ENCODE assay signal across 7 mouse cellular contexts in the genomic region with DNA sequence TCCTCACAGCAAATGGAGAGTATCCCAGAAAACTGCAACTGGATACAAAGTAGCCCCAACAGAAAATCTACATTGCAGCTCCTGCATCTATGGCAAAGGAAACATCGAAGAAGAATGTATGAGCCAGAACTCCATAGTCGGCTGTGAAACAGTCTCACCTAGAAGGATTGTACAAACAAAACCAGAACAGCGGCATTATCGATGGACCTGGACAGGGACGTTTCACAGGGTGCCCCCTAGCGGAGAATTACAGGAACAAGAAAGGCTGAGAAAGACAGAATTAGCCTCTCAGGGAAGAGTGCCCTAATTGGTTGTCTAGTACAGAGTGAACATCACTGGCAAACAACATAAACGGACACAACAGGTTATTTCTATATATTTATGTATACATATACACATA. TPM values are rescaled to one million over a fixed set of nuclear protein-coding genes. Genes with fewer than 3 reads are reported as not detected.
A peak's percentile ranks its signal among the peaks of the same experiment; 100 is the strongest.
DNase-seq lines count a peak whose midpoint lies in the region; ATAC-seq lines count a peak whose summit lies in the region.

No protein-coding gene starts in this region.

- H3K27me3 ChIP-seq in forebrain, embryonic 11.5 days (ENCODE audit: control insufficient read depth, insufficient read depth, low read length), result no peaks in the 10 kb centered on the region
- no peaks in the 10 kb centered on the region for H3K27me3 ChIP-seq in hindbrain, embryonic 10.5 days (ENCODE audit: insufficient read depth, poor library complexity, severe bottlenecking)

- H3K9ac ChIP-seq in forebrain, embryonic 11.5 days (ENCODE audit: low read length), result no peak overlapping the region

- H3K27ac ChIP-seq in forebrain, embryonic 11.5 days (ENCODE audit: low read depth, low read length), result no peak overlapping the region
- H3K27ac ChIP-seq in hindbrain, embryonic 10.5 days, result no peak overlapping the region
- no peak overlapping the region for H3K27ac ChIP-seq in macrophage

- no peaks in the 10 kb centered on the region for H3K79me2 ChIP-seq in macrophage (ENCODE audit: inconsistent target)

- H3K4me1 ChIP-seq in forebrain, embryonic 11.5 days (replicated peaks; ENCODE audit: control insufficient read depth, insufficient read depth, low read length), result no peaks in the 10 kb centered on the region
- 0 out of 2 replicates have a peak, but pooled peaks cover 6% of the 10 kb centered on the region for H3K4me1 ChIP-seq in hindbrain, embryonic 10.5 days (replicated peaks)

- H3K4me2 ChIP-seq in forebrain, embryonic 11.5 days (ENCODE audit: low read depth, low read length, severe bottlenecking), result peak overlapping the region; percentile 28; the same call in 1 of the 2 replicates

- 8% methylated on average over 7 of the region's 7 CpGs for WGBS in forebrain, embryonic 11.5 days
- WGBS in hindbrain, embryonic 10.5 days, result 10% methylated on average over 7 of the region's 7 CpGs
- WGBS in macrophage (ENCODE audit: missing documents), result 7% methylated on average over 7 of the region's 7 CpGs

- DNase-seq in NIH3T3 (ENCODE audit: low read depth), result peak; percentile 84
- DNase-seq in c-Kit-positive CD71-positive TER-119-negative erythroid progenitor cells, embryonic 14.5 days (ENCODE audit: low read depth), result peak; percentile 74
- peak; percentile 72 for DNase-seq in forebrain, embryonic 11.5 days (ENCODE audit: low spot score)
- peak; percentile 58 for DNase-seq in hindbrain, embryonic 10.5 days (ENCODE audit: low spot score)
- peak; percentile 29 to 64 for DNase-seq in layer of hippocampus, postnatal 25 days (ENCODE audit: extremely low spot score in 1 of 2, low spot score in 1 of 2)
- peak; percentile 34 for DNase-seq in skeletal muscle tissue, adult 2 months (ENCODE audit: low read depth, low spot score)

- no peaks in the 10 kb centered on the region for H3K36me3 ChIP-seq in forebrain, embryonic 11.5 days (ENCODE audit: control insufficient read depth, insufficient read depth, low read length)
- no peaks in the 10 kb centered on the region for H3K36me3 ChIP-seq in hindbrain, embryonic 10.5 days
- H3K36me3 ChIP-seq in macrophage (ENCODE audit: inconsistent target), result no peaks in the 10 kb centered on the region

- ATAC-seq in forebrain, embryonic 11.5 days (replicated peaks; ENCODE audit: low FRiP score), result no peak; the same call in 1 of the 2 replicates

- H3K4me3 ChIP-seq in forebrain, embryonic 11.5 days (ENCODE audit: low read depth, low read length), result no peak overlapping the region
- H3K4me3 ChIP-seq in hindbrain, embryonic 10.5 days, result peak overlapping the region; percentile 26; the same call in 1 of the 2 replicates
- H3K4me3 ChIP-seq in macrophage (ENCODE audit: inconsistent target), result peak overlapping the region; percentile 5; the same call in 1 of the 2 replicates

- H3K9me3 ChIP-seq in forebrain, embryonic 11.5 days (ENCODE audit: control insufficient read depth, low read length), result no peaks in the 10 kb centered on the region
- no peaks in the 10 kb centered on the region for H3K9me3 ChIP-seq in hindbrain, embryonic 10.5 days

RNA-seq across cellular contexts. Expression of a gene that starts 23.9 kb away (rescaled TPM):
- 134 and 139 TPM in 2 replicates for polyA plus RNA-seq in forebrain, embryonic 11.5 days (2014; fragmentation: Nextera tagmentation; extraction: Ambion mirVana)
- polyA plus RNA-seq in hindbrain, embryonic 10.5 days (2016; fragmentation: Nextera tagmentation; extraction: Ambion mirVana), result 109 and 113 TPM in 2 replicates
- 10 to 100 TPM; 72.8 to 78.3 TPM for total RNA-seq in layer of hippocampus, postnatal 25 days (2021)
- total RNA-seq in macrophage (2018; cell fraction: chromatin; rRNA removed), result 1,000 to 10,000 TPM in 1 of 26 experiments, 100 to 1,000 TPM in 14, 10 to 100 TPM in 11; 65.8 to 1,056 (median 152) TPM
- 100 to 1,000 TPM in 2 of 26 experiments, 10 to 100 TPM in 24; 32.3 to 169 (median 53.6) TPM for total RNA-seq in macrophage (2018; cell fraction: cytosol; rRNA removed)
- 100 to 1,000 TPM in 18 of 26 experiments, 10 to 100 TPM in 8; 75.5 to 593 (median 137) TPM for total RNA-seq in macrophage (2018; cell fraction: nucleus; rRNA removed)
- 34.2 to 43.0 TPM (median 36.4 TPM) in 3 replicates for polyA plus RNA-seq in macrophage (2018)

RNA-seq across cellular contexts. Expression of a gene that starts 32.9 kb away (rescaled TPM):
- 192 and 220 TPM in 2 replicates for polyA plus RNA-seq in forebrain, embryonic 11.5 days (2014; fragmentation: Nextera tagmentation; extraction: Ambion mirVana)
- 135 and 156 TPM in 2 replicates for polyA plus RNA-seq in hindbrain, embryonic 10.5 days (2016; fragmentation: Nextera tagmentation; extraction: Ambion mirVana)
- total RNA-seq in layer of hippocampus, postnatal 25 days (2021), result 10 to 100 TPM; 63.3 to 78.4 TPM
- 100 to 1,000 TPM in 9 of 26 experiments, 10 to 100 TPM in 17; 12.5 to 208 (median 81.7) TPM for total RNA-seq in macrophage (2018; cell fraction: chromatin; rRNA removed)
- 10 to 100 TPM; 11.6 to 70.8 (median 26.9) TPM for total RNA-seq in macrophage (2018; cell fraction: cytosol; rRNA removed)
- 100 to 1,000 TPM in 13 of 26 experiments, 10 to 100 TPM in 13; 44.0 to 189 (median 105) TPM for total RNA-seq in macrophage (2018; cell fraction: nucleus; rRNA removed)
- 7.9 to 34.0 TPM (median 16.4 TPM) in 3 replicates for polyA plus RNA-seq in macrophage (2018)

Comparison
In these comparisons a context has a peak if more than half of its experiments do, and no peak if none do; other contexts are left out.
1. DNase-seq: peak in every context shown above with its lines; median percentile 84 in NIH3T3; 74 in c-Kit-positive CD71-positive TER-119-negative erythroid progenitor cells, embryonic 14.5 days; 72 in forebrain, embryonic 11.5 days; 58 in hindbrain, embryonic 10.5 days; 46 in layer of hippocampus, postnatal 25 days; 34 in skeletal muscle tissue, adult 2 months.